Mouse (Mus musculus): ENCODE measurements around the gene Nectin2. TPM values are rescaled to one million over a fixed set of nuclear protein-coding genes. Genes with fewer than 3 reads are reported as not detected.
A peak's percentile ranks its signal among the peaks of the same experiment; 100 is the strongest.

The Nectin2 gene
- total RNA-seq, 4 experiments from 2014 or later: 6.5 to 8.0 (median 7.4) TPM

GRCm38 (mm10) chr7:19713196-19713595 is 37.1 kb downstream of the Nectin2 start:
- no peak for DNase-seq (ENCODE audit: low spot score in 2 of 2)

- DNase-seq (ENCODE audit: low spot score in 2 of 2): no peak
These were observed 37.9 kb downstream of the Nectin2 start for GRCm38 (mm10) chr7:19712414-19712813.

GRCm38 (mm10) chr7:19710650-19711049 is 39.6 kb downstream of the Nectin2 start:
- DNase-seq (ENCODE audit: low spot score in 2 of 2): no peak

- no peak for DNase-seq (ENCODE audit: low spot score in 2 of 2)
These were observed 45.0 kb downstream of the Nectin2 start for GRCm38 (mm10) chr7:19705271-19705670.

- no peak for DNase-seq (ENCODE audit: low spot score in 2 of 2)
These were observed 45.8 kb downstream of the Nectin2 start for GRCm38 (mm10) chr7:19704475-19704874.

GRCm38 (mm10) chr7:19702859-19703555 is 47.3 kb downstream of the Nectin2 start:
- no peak for DNase-seq (ENCODE audit: low spot score in 2 of 2)

- peak; percentile 47 to 60 for DNase-seq (ENCODE audit: low spot score in 2 of 2)
These were observed 49.1 kb downstream of the Nectin2 start for GRCm38 (mm10) chr7:19701069-19701761.

GRCm38 (mm10) chr7:19700299-19701068 is 49.8 kb downstream of the Nectin2 start:
- DNase-seq (ENCODE audit: low spot score in 2 of 2): no peak

- no peak for DNase-seq (ENCODE audit: low spot score in 2 of 2)
These were observed 50.5 kb downstream of the Nectin2 start for GRCm38 (mm10) chr7:19699827-19700148.

- peak; percentile 52 to 71 for DNase-seq (ENCODE audit: low spot score in 2 of 2)
These were observed 51.1 kb downstream of the Nectin2 start, which contains the start of gene Apoe for GRCm38 (mm10) chr7:19698907-19699826. Apoe (minus strand) TSS chr7:19699188.

- DNase-seq (ENCODE audit: low spot score in 2 of 2): no peak
These were observed 52.1 kb downstream of the Nectin2 start for GRCm38 (mm10) chr7:19697949-19698906.

- no peak for DNase-seq (ENCODE audit: low spot score in 2 of 2)
These were observed 53.9 kb downstream of the Nectin2 start for GRCm38 (mm10) chr7:19696336-19696873.

GRCm38 (mm10) chr7:19695881-19696280 is 54.4 kb downstream of the Nectin2 start:
- DNase-seq (ENCODE audit: low spot score in 2 of 2): no peak

- DNase-seq (ENCODE audit: low spot score in 2 of 2): no peak
These were observed 55.1 kb downstream of the Nectin2 start for GRCm38 (mm10) chr7:19695213-19695594.

GRCm38 (mm10) chr7:19694336-19695212 is 55.7 kb downstream of the Nectin2 start:
- no peak for DNase-seq (ENCODE audit: low spot score in 2 of 2)

- peak in 1 of 2 experiments; percentile 67 for DNase-seq (ENCODE audit: low spot score in 2 of 2)
These were observed 56.9 kb downstream of the Nectin2 start for GRCm38 (mm10) chr7:19693421-19693820.

- DNase-seq (ENCODE audit: low spot score in 2 of 2): no peak
These were observed 58.1 kb downstream of the Nectin2 start, which contains the start of gene Apoc1 for GRCm38 (mm10) chr7:19691873-19692865. Apoc1 (minus strand) TSS chr7:19692660.
